Mouse (Mus musculus): ENCODE data around the gene Acss2.

DNA sequence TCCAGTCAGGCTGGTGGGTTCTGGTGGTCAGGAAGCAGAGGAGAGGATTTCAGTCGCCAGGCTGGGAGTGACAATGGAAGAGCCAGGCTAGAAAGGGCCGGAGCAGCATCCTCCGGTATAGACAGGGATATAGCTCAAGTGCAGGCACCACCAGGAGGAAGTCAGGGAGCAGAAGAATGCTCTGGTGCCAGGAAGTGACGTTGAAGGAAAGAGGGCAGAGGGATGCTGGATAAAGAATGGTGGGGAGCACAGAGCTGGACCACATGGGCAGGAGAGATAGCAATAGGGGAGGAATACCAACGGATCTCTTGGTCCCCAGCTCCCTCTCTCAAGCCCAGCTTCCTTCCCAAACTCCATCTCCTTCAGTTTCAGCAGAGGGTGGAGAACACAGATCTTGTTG is 4.2 kb upstream of the Acss2 start:
- TF ChIP-seq CTCF (IDR thresholded peaks at IDR 0.05): no peak
- TF ChIP-seq EP300 (IDR thresholded peaks at IDR 0.05): no peak

All from lung, postnatal 0 days (tissue).